Mouse (Mus musculus) gastrocnemius, adult 2 months (tissue): Measurements from ENCODE around the gene Nedd4. TPM values are rescaled to one million over a fixed set of nuclear protein-coding genes. Genes with fewer than 3 reads are reported as not detected.

ENCODE experiments used
- DNase-seq: peaks from one replicate; pipeline ENCODE4 v3.0.0; 2022
- H3K27ac ChIP-seq: fragments of 200-600 bp; 2 replicates; pipeline ENCODE4 v1.8.1; 2022; ENCODE audit warnings: mild to moderate bottlenecking
- H3K4me3 ChIP-seq: fragments of 200-600 bp; 2 replicates; pipeline ENCODE4 v1.8.1; 2022; ENCODE audit warnings: mild to moderate bottlenecking, moderate library complexity
- CTCF ChIP-seq: fragments of 200-600 bp; IDR thresholded peaks from 2 replicates; pipeline ENCODE4 v1.8.1; 2022; ENCODE audit warnings: antibody characterized with exemption, mild to moderate bottlenecking, moderate library complexity
- intact Hi-C: fragments of 180-260 bp; cut with DNase I; formaldehyde crosslinking; loops from one replicate; pipeline ENCODE4 v1.15.1; 2025
- total RNA-seq, 2 experiments: library from RNA; stranded (reverse); gene quantifications; 2 replicates each; pipeline ENCODE4 v1.2.3; 2021

Nedd4 gene
- total RNA-seq, 2 experiments from 2014 or later: 273 to 325 TPM

- no peak for DNase-seq
- Histone ChIP-seq H3K27ac (peak overlapping the region; percentile 96), H3K4me3 (peak overlapping the region; percentile 71)
- intact Hi-C loops: no loop called here
- no peak for TF ChIP-seq CTCF
Measured at GRCm38 (mm10) chr9:72691942-72692341, 29.8 kb downstream of the Nedd4 start.

- Histone ChIP-seq H3K4me3 (peak overlapping the region; percentile 71), H3K27ac (peak overlapping the region; percentile 96)
- TF ChIP-seq CTCF: no peak
- intact Hi-C loops: no loop called here
- peak; percentile 69 for DNase-seq
Measured at GRCm38 (mm10) chr9:72693081-72693696, 31.0 kb downstream of the Nedd4 start.

DNA sequence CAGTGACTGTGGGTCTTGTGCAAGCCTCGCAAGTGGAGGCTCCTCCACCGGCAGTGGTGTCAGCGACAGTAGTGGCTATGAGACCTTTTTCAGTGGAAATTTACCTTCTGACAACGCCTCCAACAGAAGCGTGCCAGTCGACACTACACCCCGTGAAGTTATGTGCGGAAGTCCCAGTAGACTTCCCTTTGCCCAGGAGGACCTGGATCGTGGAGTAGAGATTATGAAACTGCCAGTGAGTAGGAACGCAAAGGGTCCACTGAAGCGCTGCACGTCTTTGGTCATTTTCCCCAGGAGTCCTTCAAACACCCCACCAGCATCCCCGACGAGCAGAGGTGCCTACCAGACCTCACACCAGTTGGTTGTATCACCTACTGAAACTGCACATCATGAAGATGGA, 31.7 kb downstream of the Nedd4 start:
- no peak for TF ChIP-seq CTCF
- DNase-seq: peak; percentile 58
- H3K4me3 ChIP-seq: peak overlapping the region; percentile 71
- intact Hi-C loops: no loop called here
- H3K27ac ChIP-seq: peak overlapping the region; percentile 96

DNA sequence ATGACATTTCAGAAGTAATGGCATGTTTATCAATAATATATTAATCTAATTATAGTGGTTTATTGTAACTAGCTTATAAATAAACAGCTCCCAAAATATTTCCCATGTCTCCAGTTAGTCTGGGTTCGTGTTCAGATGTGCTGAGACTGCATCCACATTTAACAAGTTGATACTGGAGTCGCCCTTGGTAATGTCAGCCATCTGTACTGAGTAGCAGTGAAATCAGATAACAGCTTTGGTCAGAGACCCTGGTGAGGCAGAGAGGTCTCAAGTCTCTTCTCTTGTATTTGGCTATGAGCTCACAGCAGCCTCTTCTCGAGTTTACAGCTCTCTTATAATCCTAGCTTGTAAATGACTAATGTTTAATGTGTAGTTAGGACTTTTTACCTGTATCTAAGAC, 34.4 kb downstream of the Nedd4 start:
- TF ChIP-seq CTCF: no peak
- H3K4me3 ChIP-seq: peak overlapping the region; percentile 71
- intact Hi-C loops: no loop called here
- DNase-seq: peak; percentile 55
- peak overlapping the region; percentile 96 for H3K27ac ChIP-seq

- peak overlapping the region; percentile 96 for H3K27ac ChIP-seq
- intact Hi-C loops: no loop called here
- DNase-seq: peak; percentile 72
- TF ChIP-seq CTCF: no peak
- H3K4me3 ChIP-seq: peak overlapping the region; percentile 71
Measured at GRCm38 (mm10) chr9:72697779-72698178, 35.6 kb downstream of the Nedd4 start.

- intact Hi-C loops: no loop called here
- peak overlapping the region; percentile 71 for H3K4me3 ChIP-seq
- no peak for TF ChIP-seq CTCF
- peak; percentile 91 for DNase-seq
- H3K27ac ChIP-seq: peak overlapping the region; percentile 96
Measured at GRCm38 (mm10) chr9:72699702-72700101, 37.6 kb downstream of the Nedd4 start.

- DNase-seq: no peak
- Histone ChIP-seq H3K27ac (peak overlapping the region; percentile 96), H3K4me3 (peak overlapping the region; percentile 71)
- no peak for TF ChIP-seq CTCF
- intact Hi-C loops: no loop called here
Measured at GRCm38 (mm10) chr9:72701441-72701840, 39.3 kb downstream of the Nedd4 start.

DNA sequence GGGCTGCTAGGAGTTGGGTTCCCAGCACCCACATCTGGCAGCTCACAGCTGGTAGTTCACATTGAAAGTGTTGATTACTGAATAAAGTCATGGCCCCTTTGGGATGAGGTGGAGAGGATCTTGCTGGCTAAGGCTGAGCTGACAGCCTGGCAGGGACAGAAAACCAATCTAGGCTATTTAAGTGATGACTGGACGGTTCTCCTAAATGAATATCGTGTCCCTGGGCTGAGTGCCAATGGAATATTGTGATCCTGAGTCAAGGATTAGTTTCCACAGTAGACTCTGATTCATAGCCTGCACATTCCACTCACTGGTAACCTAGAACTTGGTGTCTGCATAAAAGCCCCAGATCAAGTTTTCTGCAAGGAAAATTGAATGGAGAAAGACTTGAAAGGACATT, 39.9 kb downstream of the Nedd4 start:
- DNase-seq: peak; percentile 83
- H3K27ac ChIP-seq: peak overlapping the region; percentile 96
- intact Hi-C loops: no loop called here
- TF ChIP-seq CTCF: no peak
- peak overlapping the region; percentile 71; the same call in 1 of the 2 replicates for H3K4me3 ChIP-seq

- intact Hi-C loops: no loop called here
- peak overlapping the region; percentile 32 for H3K4me3 ChIP-seq
- TF ChIP-seq CTCF: no peak
- peak overlapping the region; percentile 96 for H3K27ac ChIP-seq
- no peak for DNase-seq
Measured at GRCm38 (mm10) chr9:72703142-72703541, 41.0 kb downstream of the Nedd4 start.

DNA sequence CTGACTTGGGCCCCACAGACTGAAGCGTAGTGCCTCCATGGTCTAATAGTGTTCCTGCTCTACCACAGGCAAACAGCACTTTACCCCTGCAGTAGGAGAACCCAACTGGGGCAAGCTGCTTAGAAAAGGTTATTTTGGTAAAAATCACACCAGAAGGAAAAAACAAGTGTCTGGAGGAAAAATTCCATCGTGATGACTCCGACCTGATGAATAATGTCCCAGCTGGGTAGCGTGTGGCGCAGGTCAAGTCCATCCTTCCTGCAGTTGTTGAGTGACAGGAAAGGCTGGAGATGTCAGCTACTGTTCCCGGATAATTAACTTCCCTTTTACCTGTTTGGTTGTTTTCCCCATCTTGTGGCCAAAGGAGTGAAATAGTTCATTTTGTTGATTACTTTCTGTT, 41.6 kb downstream of the Nedd4 start:
- no peak for DNase-seq
- intact Hi-C loops: no loop called here
- Histone ChIP-seq H3K4me3 (peak overlapping the region; percentile 32), H3K27ac (peak overlapping the region; percentile 96)
- no peak for TF ChIP-seq CTCF

GRCm38 (mm10) chr9:72705270-72705669, 43.1 kb downstream of the Nedd4 start:
- no peak for TF ChIP-seq CTCF
- no peak for DNase-seq
- H3K27ac ChIP-seq: peak overlapping the region; percentile 61
- no peak overlapping the region; the same call in 1 of the 2 replicates for H3K4me3 ChIP-seq
- intact Hi-C loops: no loop called here

- peak overlapping the region; percentile 20; the same call in 1 of the 2 replicates for H3K27ac ChIP-seq
- H3K4me3 ChIP-seq: no peak overlapping the region
- no peak for TF ChIP-seq CTCF
- intact Hi-C loops: no loop called here
- no peak for DNase-seq
Measured at GRCm38 (mm10) chr9:72707999-72708398, 45.9 kb downstream of the Nedd4 start.

GRCm38 (mm10) chr9:72708690-72709089, 46.5 kb downstream of the Nedd4 start:
- Histone ChIP-seq H3K27ac (peak overlapping the region; percentile 35), H3K4me3 (no peak overlapping the region)
- TF ChIP-seq CTCF: no peak
- intact Hi-C loops: no loop called here
- DNase-seq: no peak

GRCm38 (mm10) chr9:72710060-72710459, 47.9 kb downstream of the Nedd4 start:
- TF ChIP-seq CTCF: no peak
- DNase-seq: no peak
- H3K27ac ChIP-seq: peak overlapping the region; percentile 46
- H3K4me3 ChIP-seq: no peak overlapping the region
- intact Hi-C loops: no loop called here
